Mouse (Mus musculus) WW6 (cell line): ENCODE measurements at regions not wholly inside any gene's neighbourhood (a gene's known extent, or its start where the extent isn't known, plus 50 kb on each side); places are given as distances from the start of the nearest gene placed in this dataset.

Source experiments
- DNase-seq: peaks from one replicate; pipeline ENCODE4 v3.0.0-alpha.2; 2013; ENCODE audit warnings: low read depth, low spot score

GRCm38 (mm10) chr2:94248948-94249347, 91.2 kb upstream of the Hsd17b12 start:
- no peak for DNase-seq

DNA sequence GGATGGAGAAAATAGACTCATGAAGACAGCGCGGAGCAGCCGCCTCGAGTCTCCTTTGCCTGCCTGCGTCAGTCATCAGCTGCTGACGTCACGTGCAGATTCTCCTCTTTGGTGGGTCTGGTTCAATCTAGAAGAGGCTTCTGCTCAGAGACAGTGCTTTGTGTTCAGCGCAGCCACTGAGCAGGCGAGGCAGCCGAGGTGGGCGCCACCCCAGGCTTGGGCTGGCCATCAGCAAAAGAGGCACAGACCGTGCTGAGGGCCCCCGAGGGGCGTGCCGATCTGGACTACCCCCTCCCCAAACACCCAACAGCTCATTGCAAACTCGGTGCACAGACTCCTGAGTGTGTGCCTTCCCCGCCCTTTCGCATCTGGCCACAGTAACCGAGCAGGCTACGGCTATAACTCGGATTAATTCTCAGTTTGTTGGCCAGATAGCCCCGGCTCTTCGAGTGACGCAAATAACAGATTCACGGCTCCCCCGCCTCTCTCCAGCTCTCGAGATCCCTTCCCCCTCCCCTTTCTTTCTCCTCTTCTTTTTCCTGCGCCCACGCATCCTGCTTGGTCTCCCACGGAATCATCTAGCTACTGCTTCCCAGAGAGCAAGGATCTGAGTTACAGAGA, 89.2 kb upstream of the Hsd17b12 start:
- no peak for DNase-seq

DNA sequence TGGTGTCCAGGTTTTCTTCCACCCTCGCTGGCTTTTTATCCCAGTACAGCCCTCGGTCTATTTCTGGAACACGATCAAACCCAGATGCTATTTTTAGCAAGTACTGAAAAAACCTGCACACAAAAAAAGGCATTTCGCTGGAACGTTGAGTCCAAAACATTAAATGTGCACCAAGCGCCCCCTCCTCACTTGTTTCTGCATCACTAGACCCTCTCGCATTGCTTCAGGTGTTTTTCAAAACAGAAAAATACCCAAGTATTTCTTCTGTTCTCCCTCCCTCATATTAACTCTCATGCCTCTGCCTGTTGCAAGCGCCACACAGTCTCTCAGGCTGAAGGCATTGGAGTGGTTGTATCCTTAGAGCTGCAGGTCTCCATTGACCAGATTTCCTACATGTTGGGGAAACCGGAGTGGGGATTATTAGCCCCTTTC, 88.4 kb upstream of the Hsd17b12 start:
- DNase-seq, result no peak

DNA sequence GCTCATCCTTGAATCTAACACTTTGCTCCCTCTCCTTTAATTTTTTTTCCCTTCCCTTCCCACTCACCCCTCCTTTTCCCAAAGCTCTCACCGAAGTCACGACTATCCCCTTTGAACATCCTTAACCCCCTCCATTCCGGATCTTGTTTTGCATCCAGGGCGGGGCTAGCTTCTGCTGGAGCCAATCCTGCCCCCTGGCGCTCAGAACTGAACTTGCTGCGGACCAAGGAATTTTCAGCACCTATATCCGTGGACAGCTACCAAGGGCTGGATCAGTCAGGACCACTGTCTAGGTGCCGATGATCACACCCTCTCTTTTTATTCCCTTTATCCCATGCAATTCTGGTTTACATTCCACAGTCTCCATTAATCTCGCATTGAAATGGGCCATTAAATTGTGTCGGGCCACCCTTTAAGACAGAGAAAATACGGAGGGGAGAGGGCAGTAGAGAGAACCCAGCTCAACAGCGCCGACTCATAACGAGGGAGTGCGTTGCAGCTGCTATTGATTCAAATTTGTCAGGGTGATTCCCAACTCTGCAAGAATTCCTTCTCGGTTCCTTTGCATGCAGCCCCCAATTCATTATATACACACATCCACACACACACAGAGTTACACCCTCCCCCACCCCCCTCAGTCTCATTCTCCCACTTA, 87.7 kb upstream of the Hsd17b12 start:
- DNase-seq, result peak; percentile 74

- DNase-seq, result no peak
Measured at GRCm38 (mm10) chr2:94244140-94244539, 86.4 kb upstream of the Hsd17b12 start.

- peak; percentile 67 for DNase-seq
Measured at GRCm38 (mm10) chr2:94243053-94243916, 85.5 kb upstream of the Hsd17b12 start.

DNA sequence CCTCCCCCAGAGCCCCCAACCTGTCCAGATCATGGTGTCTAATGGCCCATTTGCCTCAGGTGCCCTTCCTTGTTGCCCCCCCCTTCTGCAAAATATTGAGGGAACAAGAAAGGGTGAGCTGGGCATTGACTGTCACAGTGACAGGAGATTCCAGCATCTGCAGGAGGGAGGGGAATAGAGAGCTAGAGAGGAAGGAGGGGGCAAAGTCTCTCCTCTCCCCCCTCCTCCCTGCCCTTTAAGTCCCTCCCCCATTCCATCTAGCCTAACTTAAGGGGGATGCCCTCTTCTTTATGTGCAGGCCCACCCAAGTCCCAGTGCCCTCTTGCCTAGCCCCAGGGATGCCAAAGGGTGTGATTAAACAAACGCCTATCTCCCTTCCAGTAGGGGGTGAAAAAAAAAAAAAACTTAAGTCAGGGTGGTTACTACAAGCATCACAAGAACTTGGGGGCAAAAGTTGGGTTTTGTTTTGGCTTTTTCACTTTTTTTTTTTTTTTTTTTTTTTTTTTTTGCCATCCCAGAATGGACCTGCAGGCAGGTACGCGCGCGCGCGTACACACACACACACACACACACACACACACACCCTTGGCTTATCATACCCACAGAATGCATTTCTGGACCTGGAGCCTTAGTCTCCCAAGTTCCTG, 84.8 kb upstream of the Hsd17b12 start:
- no peak for DNase-seq

- no peak for DNase-seq
Measured at GRCm38 (mm10) chr2:94242051-94242397, 84.3 kb upstream of the Hsd17b12 start.

- DNase-seq, result no peak
Measured at GRCm38 (mm10) chr2:94241301-94242050, 83.7 kb upstream of the Hsd17b12 start.

DNA sequence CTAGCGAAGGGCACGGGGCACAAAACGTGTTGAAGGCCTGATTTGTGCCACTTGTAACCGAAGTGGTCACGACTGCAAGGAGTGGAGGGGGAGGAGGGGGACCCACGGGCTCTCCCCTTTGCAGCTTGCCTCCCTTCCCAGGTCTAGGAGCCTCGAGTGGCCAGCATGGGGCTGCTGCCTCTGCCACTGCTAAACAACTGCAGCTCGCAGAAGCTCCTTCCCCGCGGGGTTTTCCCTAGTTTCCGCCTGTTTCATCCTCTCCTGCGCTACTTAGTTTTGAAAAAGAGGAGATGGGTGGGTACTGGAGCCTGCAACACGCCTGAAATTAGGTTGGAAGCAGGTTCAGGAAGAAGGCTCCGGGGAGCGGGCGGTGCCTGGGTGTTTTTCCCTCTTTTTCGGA, 82.6 kb upstream of the Hsd17b12 start:
- no peak for DNase-seq

DNA sequence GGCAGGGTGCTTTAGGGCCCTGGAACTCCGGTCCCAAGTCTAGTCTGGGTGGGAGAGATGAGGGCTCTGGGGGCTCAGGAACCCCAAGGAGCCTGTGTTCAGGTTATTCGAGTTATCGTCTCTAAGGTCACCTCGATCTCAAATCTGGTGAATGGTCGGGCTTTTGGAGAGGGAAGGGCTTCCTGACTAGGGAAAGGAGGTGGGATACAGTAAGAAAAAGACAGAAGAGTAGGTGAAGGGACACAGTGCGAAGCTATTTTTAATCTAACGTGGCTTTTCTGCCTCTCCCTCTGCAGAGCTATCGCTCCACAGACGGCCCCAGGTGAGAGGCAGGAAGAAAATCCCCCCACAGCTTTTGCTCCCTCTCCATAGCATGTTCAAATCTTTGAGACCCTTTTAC, 81.8 kb upstream of the Hsd17b12 start:
- no peak for DNase-seq

DNA sequence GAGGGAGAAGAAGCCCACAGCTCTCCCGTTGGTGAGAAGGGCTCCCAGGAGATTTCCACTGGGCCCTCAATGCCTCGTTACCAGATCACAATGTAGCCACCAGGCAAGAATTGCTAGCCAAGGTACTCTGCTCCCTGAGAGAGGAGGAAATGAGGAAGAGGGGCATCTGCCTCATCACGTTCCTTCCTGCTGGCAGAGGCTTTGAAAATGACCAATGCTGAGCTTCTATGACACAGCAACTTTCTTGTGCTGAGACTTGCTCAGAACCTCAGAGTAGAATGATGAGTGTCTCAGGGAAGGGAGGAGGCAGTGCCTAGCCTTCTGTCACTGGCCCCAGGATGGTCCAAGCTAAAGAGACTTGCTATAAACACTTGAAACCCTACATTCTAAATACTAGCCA, 78.7 kb upstream of the Hsd17b12 start:
- no peak for DNase-seq

GRCm38 (mm10) chr2:94233597-94233996, 75.8 kb upstream of the Hsd17b12 start:
- no peak for DNase-seq

GRCm38 (mm10) chr2:94219421-94219820, 61.7 kb upstream of the Hsd17b12 start:
- DNase-seq, result no peak

- DNase-seq, result no peak
Measured at GRCm38 (mm10) chr2:94217481-94217880, 59.7 kb upstream of the Hsd17b12 start.

GRCm38 (mm10) chr2:94215455-94215854, 57.7 kb upstream of the Hsd17b12 start:
- DNase-seq, result no peak
